Mouse (Mus musculus) thymus, adult 18-20 months (tissue): Measurements from ENCODE around the gene Ap2a2.

Source experiments
- DNase-seq, 2 experiments: peaks; one replicate each; pipeline ENCODE4 v3.0.0; 2022; ENCODE audit warnings: mixed read lengths in 2 of 2

Gene Ap2a2

GRCm38 (mm10) chr7:141670999-141671398 lies 109.0 kb downstream of the Ap2a2 start:
- DNase-seq, result no peak

- no peak for DNase-seq
Measured at GRCm38 (mm10) chr7:141671626-141672291, 109.8 kb downstream of the Ap2a2 start.

- DNase-seq, result no peak
Measured at GRCm38 (mm10) chr7:141678922-141679321, 116.9 kb downstream of the Ap2a2 start.
